Mouse (Mus musculus) hindbrain, postnatal 0 days (tissue): ENCODE measurements around the gene Gp1bb. TPM values are rescaled to one million over a fixed set of nuclear protein-coding genes. Genes with fewer than 3 reads are reported as not detected.

Experiments
- ATAC-seq: fragments of 200-750 bp; cut with Nextera tagmentation; 2 replicates; pipeline ENCODE4 v1.8.0; 2017; ENCODE audit warnings: mild to moderate bottlenecking, moderate TSS enrichment, moderate library complexity
- DNase-seq: peaks from one replicate; pipeline ENCODE4 v3.0.0-alpha.2; 2015; ENCODE audit warnings: low spot score
- H3K27ac ChIP-seq: fragments of 300-500 bp; sonication (generic); 2 replicates; pipeline ENCODE4 v1.5.1; 2014; ENCODE audit warnings: mild to moderate bottlenecking
- H3K27me3 ChIP-seq: fragments of 300-500 bp; sonication (generic); 2 replicates; pipeline ENCODE4 v1.6.1; 2014; ENCODE audit warnings: low read length, mixed read lengths; ENCODE audit not compliant: insufficient read depth
- H3K36me3 ChIP-seq: fragments of 300-500 bp; sonication (generic); 2 replicates; pipeline ENCODE4 v1.6.1; 2014; ENCODE audit warnings: low read length, mixed read lengths; ENCODE audit not compliant: insufficient read depth
- H3K4me1 ChIP-seq: fragments of 300-500 bp; sonication (generic); 2 replicates; pipeline ENCODE4 v1.6.1; 2014; ENCODE audit warnings: antibody characterized with exemption, low read length, mixed read lengths; ENCODE audit not compliant: insufficient read depth
- H3K4me2 ChIP-seq: fragments of 300-500 bp; sonication (generic); 2 replicates; pipeline ENCODE4 v1.6.1; 2014; ENCODE audit warnings: low read depth, mild to moderate bottlenecking, low read length, moderate library complexity, mixed read lengths
- H3K4me3 ChIP-seq: fragments of 300-500 bp; sonication (generic); 2 replicates; pipeline ENCODE4 v1.5.1; 2014; ENCODE audit warnings: low read length
- H3K9ac ChIP-seq: fragments of 300-500 bp; sonication (generic); replicated peaks from 2 replicates; pipeline ENCODE4 v1.6.1; 2014; ENCODE audit warnings: mild to moderate bottlenecking, low read length, moderate library complexity, mixed read lengths
- H3K9me3 ChIP-seq: fragments of 300-500 bp; sonication (generic); 2 replicates; pipeline ENCODE4 v1.6.1; 2016; ENCODE audit warnings: low read length, mixed read lengths
- CTCF ChIP-seq: IDR thresholded peaks from 2 replicates; pipeline ENCODE4 v1.5.1; 2016; ENCODE audit warnings: antibody characterized with exemption, control low read depth, low read depth
- WGBS: fragments of 180-500 bp; shearing (Covaris S2); extraction: QIAGEN DNeasy Blood & Tissue Kit; methylation state at CpG from one replicate; pipeline ENCODE4 v1.1.7; 2014; 5-methylcytosine and 5-hydroxymethylcytosine counted together
- polyA plus RNA-seq: library from polyadenylated mRNA; unstranded; fragments of >200 nt; fragmentation: Nextera tagmentation; extraction: Ambion mirVana; gene quantifications from 2 replicates; pipeline ENCODE4 v1.2.1, GENCODE M21; 2015
- total RNA-seq: library from RNA; depleted of rRNA; stranded (reverse); fragments of >200 nt; gene quantifications from 2 replicates; pipeline ENCODE4 v1.2.3, GENCODE M21; 2014

Gene Gp1bb
- total and polyA plus RNA-seq, 2 experiments from 2014 or later, result 10.1 to 30.8 TPM

DNA sequence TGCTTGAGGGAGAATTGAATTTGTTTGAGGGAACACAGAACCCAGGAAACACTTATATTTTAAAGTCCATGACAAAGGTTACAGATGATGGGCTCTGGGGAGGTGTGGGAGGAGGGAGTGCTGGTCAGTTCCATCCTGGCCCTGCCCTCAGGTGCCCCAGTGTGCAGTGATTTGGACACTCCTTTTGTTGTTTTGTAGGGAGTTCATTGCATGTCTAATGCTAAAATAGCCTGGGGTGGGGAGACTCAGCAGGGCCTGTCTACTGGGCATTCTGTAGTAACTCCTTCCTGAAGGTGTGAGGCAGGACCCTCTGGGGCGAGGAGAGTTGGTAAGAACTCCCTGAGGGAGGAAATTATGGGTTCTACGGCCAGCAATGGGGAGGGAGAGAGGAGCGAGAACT is 14.6 kb upstream of the Gp1bb start:
- H3K9me3 ChIP-seq, result no peaks in the 10 kb centered on the region
- H3K36me3 ChIP-seq, result no peaks in the 10 kb centered on the region
- H3K27ac ChIP-seq, result no peak overlapping the region
- H3K27me3 ChIP-seq, result no peaks in the 10 kb centered on the region
- H3K9ac ChIP-seq, result no peak overlapping the region
- no peak overlapping the region for H3K4me2 ChIP-seq
- DNase-seq (no peak), ATAC-seq (no peak)
- WGBS, result 48% methylated on average over 3 of the region's 3 CpGs
- H3K4me3 ChIP-seq, result no peak overlapping the region
- no peak for TF ChIP-seq CTCF
- no peaks in the 10 kb centered on the region for H3K4me1 ChIP-seq

DNA sequence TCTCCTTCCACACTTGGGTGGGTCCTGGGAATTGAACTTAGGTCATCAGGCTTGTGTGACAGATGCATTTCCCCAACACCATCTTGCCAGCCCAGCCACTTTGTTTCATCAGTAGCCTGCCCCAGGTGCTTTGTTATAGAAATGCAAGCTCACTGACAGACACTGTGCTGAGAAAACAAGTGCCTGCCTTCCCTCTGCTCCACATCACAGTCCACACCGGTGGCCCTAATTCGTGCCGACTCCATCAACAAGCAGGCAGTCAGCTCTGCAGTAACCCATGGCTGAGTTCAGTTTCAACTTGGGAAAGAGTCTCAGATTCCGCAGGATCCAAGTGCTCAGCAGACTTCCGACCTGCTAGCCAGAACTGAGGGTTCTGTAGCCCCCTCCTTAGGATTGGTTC is 14.2 kb upstream of the Gp1bb start:
- no peak overlapping the region for H3K9ac ChIP-seq
- no peak overlapping the region for H3K27ac ChIP-seq
- no peak overlapping the region for H3K4me2 ChIP-seq
- 75% methylated on average over 5 of the region's 5 CpGs for WGBS
- no peaks in the 10 kb centered on the region for H3K36me3 ChIP-seq
- no peaks in the 10 kb centered on the region for H3K4me1 ChIP-seq
- no peaks in the 10 kb centered on the region for H3K27me3 ChIP-seq
- ATAC-seq (no peak), DNase-seq (no peak)
- H3K9me3 ChIP-seq, result no peaks in the 10 kb centered on the region
- H3K4me3 ChIP-seq, result no peak overlapping the region
- no peak for TF ChIP-seq CTCF

GRCm38 (mm10) chr16:18633333-18633732 is 11.1 kb upstream of the Gp1bb start:
- H3K36me3 ChIP-seq, result no peaks in the 10 kb centered on the region
- H3K4me1 ChIP-seq, result 0 out of 2 replicates have a peak, but pooled peaks cover 2% of the 10 kb centered on the region
- no peak overlapping the region for H3K27ac ChIP-seq
- H3K27me3 ChIP-seq, result no peaks in the 10 kb centered on the region
- DNase-seq (no peak), ATAC-seq (no peak)
- no peak overlapping the region for H3K4me2 ChIP-seq
- H3K9ac ChIP-seq, result no peak overlapping the region
- 14% methylated on average over 1 of the region's 1 CpGs for WGBS
- no peaks in the 10 kb centered on the region for H3K9me3 ChIP-seq
- TF ChIP-seq CTCF, result no peak
- H3K4me3 ChIP-seq, result no peak overlapping the region

GRCm38 (mm10) chr16:18632816-18633215 is 10.6 kb upstream of the Gp1bb start:
- Histone ChIP-seq H3K9ac (no peak overlapping the region), H3K9me3 (no peaks in the 10 kb centered on the region), H3K27me3 (no peaks in the 10 kb centered on the region), H3K27ac (no peak overlapping the region), H3K4me2 (no peak overlapping the region), H3K36me3 (no peaks in the 10 kb centered on the region), H3K4me1 (peaks cover 7% of the 10 kb centered on the region; the same call in 1 of the 2 replicates), H3K4me3 (no peak overlapping the region)
- no peak for DNase-seq
- 63% methylated on average over 2 of the region's 2 CpGs for WGBS
- no peak for TF ChIP-seq CTCF
- ATAC-seq, result no peak

DNA sequence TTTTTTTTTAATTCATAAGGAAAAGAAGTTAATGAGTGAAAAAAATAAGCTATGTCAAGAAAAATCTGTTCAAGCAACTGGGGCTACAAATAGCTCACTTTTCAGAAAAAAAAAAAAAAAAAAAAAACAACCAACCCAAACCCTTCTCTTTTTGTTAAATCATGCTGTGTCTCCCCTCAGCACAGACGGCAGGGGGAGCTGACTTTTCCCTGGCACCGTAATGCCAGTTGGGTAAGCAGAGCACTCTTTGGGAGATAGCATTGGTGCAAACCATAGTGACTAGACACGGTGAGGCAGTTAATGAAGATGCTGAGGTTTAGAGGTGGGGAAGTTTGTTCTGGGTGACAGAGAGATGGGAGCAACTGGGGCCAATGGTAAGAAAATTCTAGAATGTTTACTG is 9.9 kb upstream of the Gp1bb start:
- Histone ChIP-seq H3K27ac (no peak overlapping the region), H3K27me3 (no peaks in the 10 kb centered on the region), H3K4me1 (peaks cover 14% of the 10 kb centered on the region), H3K4me2 (no peak overlapping the region), H3K9me3 (no peaks in the 10 kb centered on the region), H3K4me3 (no peak overlapping the region), H3K36me3 (no peaks in the 10 kb centered on the region), H3K9ac (no peak overlapping the region)
- WGBS, result 45% methylated on average over 3 of the region's 3 CpGs
- ATAC-seq (no peak), DNase-seq (peak; percentile 46)
- peak; percentile 49 for TF ChIP-seq CTCF

GRCm38 (mm10) chr16:18631141-18631540 is 8.9 kb upstream of the Gp1bb start:
- H3K4me3 ChIP-seq, result no peak overlapping the region
- H3K4me1 ChIP-seq, result peaks cover 18% of the 10 kb centered on the region
- no peak for TF ChIP-seq CTCF
- no peaks in the 10 kb centered on the region for H3K36me3 ChIP-seq
- ATAC-seq (no peak), DNase-seq (no peak)
- no peak overlapping the region for H3K9ac ChIP-seq
- no peak overlapping the region for H3K4me2 ChIP-seq
- no peaks in the 10 kb centered on the region for H3K27me3 ChIP-seq
- H3K27ac ChIP-seq, result no peak overlapping the region
- no peaks in the 10 kb centered on the region for H3K9me3 ChIP-seq
- 54% methylated on average over 7 of the region's 7 CpGs for WGBS

DNA sequence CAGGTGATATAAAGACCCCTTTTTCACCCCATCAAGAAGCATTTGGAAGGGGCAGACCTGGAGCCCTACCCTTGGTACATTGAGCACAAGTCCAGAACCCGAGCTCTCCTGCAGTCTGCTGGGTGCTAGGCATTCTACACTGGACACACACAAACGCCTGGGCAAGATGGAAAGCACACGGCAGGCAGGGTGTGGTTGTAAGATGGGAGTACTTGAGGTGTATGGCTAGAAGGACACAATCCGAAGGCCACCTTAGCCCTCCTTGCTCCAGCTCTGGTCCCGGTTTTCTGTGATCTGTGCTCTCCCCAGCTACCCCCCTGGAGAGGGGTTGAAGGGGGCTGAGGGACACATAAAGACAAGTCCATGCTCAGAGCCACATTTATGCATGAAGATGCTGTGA is 8.1 kb upstream of the Gp1bb start:
- no peaks in the 10 kb centered on the region for H3K9me3 ChIP-seq
- DNase-seq, result no peak

More for the DNA sequence above, 8.1 kb upstream of the Gp1bb start:
- Histone ChIP-seq H3K9ac (peak overlapping the region; percentile 91), H3K4me3 (peak overlapping the region; percentile 84), H3K36me3 (no peaks in the 10 kb centered on the region; the same call in 1 of the 2 replicates), H3K27ac (peak overlapping the region; percentile 88), H3K4me1 (peaks cover 21% of the 10 kb centered on the region), H3K4me2 (peak overlapping the region; percentile 81), H3K27me3 (peaks cover 2% of the 10 kb centered on the region; the same call in 1 of the 2 replicates)
- TF ChIP-seq CTCF, result no peak
- 45% methylated on average over 5 of the region's 5 CpGs for WGBS
- no peak for ATAC-seq
